Mouse (Mus musculus) heart, postnatal 14 days (tissue): ENCODE measurements around the gene Dalrd3. TPM values are rescaled to one million over a fixed set of nuclear protein-coding genes. Genes with fewer than 3 reads are reported as not detected.
"Not testable (repeated sequence)": the region's sequence is repeated elsewhere in the genome, so short reads cannot be mapped to it uniquely, and the experiment has no call there.

Source experiments
- DNase-seq, 2 experiments: peaks; one replicate each; pipeline ENCODE4 v3.0.0; 2021 to 2022
- intact Hi-C: fragments of 180-260 bp; cut with DNase I; formaldehyde crosslinking; loops from one replicate; pipeline ENCODE4 v1.15.1; 2025
- microRNA-seq, 2 experiments: library from miRNA; unstranded; fragments of <30 nt; microRNA quantifications; one replicate each; pipeline ENCODE4 v1.2.0; 2021 to 2022
- total RNA-seq, 2 experiments: library from RNA; stranded (reverse); gene quantifications; 2 replicates each; pipeline ENCODE4 v1.2.3; 2021

Dalrd3 gene
- total RNA-seq, 2 experiments from 2014 or later: 18.7 to 21.4 TPM

- intact Hi-C loops: no loop called here
- DNase-seq: no peak
These were observed 32.3 kb downstream of the Dalrd3 start for GRCm38 (mm10) chr9:108601986-108602385.

- DNase-seq, intact Hi-C loops: not testable (repeated sequence)
These were observed 38.2 kb downstream of the Dalrd3 start for GRCm38 (mm10) chr9:108607929-108608328.

GRCm38 (mm10) chr9:108608889-108609288, 39.2 kb downstream of the Dalrd3 start:
- DNase-seq: no peak
- intact Hi-C loops: no loop called here

- intact Hi-C loops: no loop called here
- DNase-seq: no peak
These were observed 41.8 kb downstream of the Dalrd3 start for GRCm38 (mm10) chr9:108611488-108611887.

GRCm38 (mm10) chr9:108617301-108617700, 47.6 kb downstream of the Dalrd3 start:
- DNase-seq: no peak
- intact Hi-C loops: no loop called here

Small RNAs within 50 kb of the gene (microRNA-seq; reads per million reads assigned to microRNA genes)
- gene Gm24083 (0 reads per million in 2 experiments), gene Mir191 (0 reads per million in 2 experiments), gene Mir425 (890 to 1,083 reads per million in 2 experiments)

Other genes starting within 250 kb of the Dalrd3 start
- gene Gpx1, start 231.0 kb upstream of the Dalrd3 start, total RNA-seq: 100 to 1,000 TPM; 156 to 161 TPM
- gene Usp4, start 222.0 kb upstream of the Dalrd3 start, total RNA-seq: 10 to 100 TPM; 76.5 to 83.6 TPM
- gene 1700102P08Rik, start 177.1 kb upstream of the Dalrd3 start, total RNA-seq: under 1 TPM; 0.67 to 0.90 TPM
- gene Ccdc36, start 141.4 kb upstream of the Dalrd3 start, total RNA-seq: not detected
- not detected for gene BC048562, start 133.4 kb upstream of the Dalrd3 start, total RNA-seq
- 10 to 100 TPM; 23.6 to 29.4 TPM for gene Ccdc71, start 109.4 kb upstream of the Dalrd3 start, total RNA-seq
- gene Klhdc8b, start 108.3 kb upstream of the Dalrd3 start, total RNA-seq: 10 to 100 TPM; 15.0 to 15.2 TPM
- gene Lamb2, start 90.2 kb upstream of the Dalrd3 start, total RNA-seq: 100 to 1,000 TPM; 355 to 379 TPM
- 100 to 1,000 TPM; 101 to 108 TPM for gene Usp19, start 79.3 kb upstream of the Dalrd3 start, total RNA-seq
- gene Qars, start 62.2 kb upstream of the Dalrd3 start, total RNA-seq: 10 to 100 TPM; 75.9 to 81.0 TPM
- gene Qrich1, start 53.1 kb upstream of the Dalrd3 start, total RNA-seq: 10 to 100 TPM; 68.4 to 70.1 TPM
- gene Impdh2, start 9.6 kb upstream of the Dalrd3 start, total RNA-seq: 10 to 100 TPM; 47.0 to 54.5 TPM
- 10 to 100 TPM; 53.1 to 59.8 TPM for gene Ndufaf3, start 2.5 kb upstream of the Dalrd3 start, total RNA-seq
- 10 to 100 TPM; 21.2 to 23.9 TPM for gene Wdr6, start 8.9 kb downstream of the Dalrd3 start, total RNA-seq
- gene P4htm, start 27.8 kb downstream of the Dalrd3 start, total RNA-seq: 10 to 100 TPM; 14.3 to 16.6 TPM
- 10 to 100 TPM; 47.7 to 48.0 TPM for gene Arih2, start 79.5 kb downstream of the Dalrd3 start, total RNA-seq
- gene Slc25a20, start 92.2 kb downstream of the Dalrd3 start, total RNA-seq: 100 to 1,000 TPM; 222 to 228 TPM
- 10 to 100 TPM; 74.3 to 75.9 TPM for gene Prkar2a, start 119.4 kb downstream of the Dalrd3 start, total RNA-seq
- gene Ip6k2, start 213.9 kb downstream of the Dalrd3 start, total RNA-seq: 10 to 100 TPM; 30.7 to 31.8 TPM
- gene Nckipsd, start 238.5 kb downstream of the Dalrd3 start, total RNA-seq: 10 to 100 TPM in 1 of 2 experiments, 1 to 10 TPM in 1; 9.9 to 11.4 TPM